Comparison of ENCODE assay signal across 13 mouse cellular contexts in genomic region chr7:84686380-84686779, GRCm38 (mm10).
"Had no signal": no experiment of that assay in that cellular context is flagged by ENCODE, and none has a peak within 500 bp of the region (broad histone marks: within the 10 kb centered on the region; RNA-seq: fewer than 3 reads in every experiment).

No protein-coding gene starts in this region.

- H3K4me3 ChIP-seq: kidney, embryonic 15.5 days; limb, embryonic 10.5 days; megakaryocyte, embryonic 14.5 days; midbrain, embryonic 12.5 days; neural tube, embryonic 13.5 days had no signal

- H3K9ac ChIP-seq: kidney, embryonic 15.5 days; lung, embryonic 14.5 days; midbrain, embryonic 12.5 days; neural tube, embryonic 13.5 days had no signal

- H3K27me3 ChIP-seq: kidney, embryonic 15.5 days; megakaryocyte, embryonic 14.5 days; midbrain, embryonic 12.5 days; neural tube, embryonic 13.5 days had no signal

- DNase-seq: kidney, adult 2 months; kidney, postnatal 14 days; lung, embryonic 14.5 days; lung, postnatal 10 days; retina, postnatal 1 day; right cerebral cortex, postnatal 4 days; thymus, postnatal 36 days had no signal

- H3K4me2 ChIP-seq: kidney, embryonic 15.5 days; lung, embryonic 14.5 days; midbrain, embryonic 12.5 days; neural tube, embryonic 13.5 days had no signal

- H3K36me3 ChIP-seq: kidney, embryonic 15.5 days; limb, embryonic 10.5 days; midbrain, embryonic 12.5 days; neural tube, embryonic 13.5 days had no signal

- H3K27ac ChIP-seq: kidney, embryonic 15.5 days; limb, embryonic 10.5 days; midbrain, embryonic 12.5 days; neural tube, embryonic 13.5 days had no signal

- ATAC-seq: midbrain, embryonic 16.5 days had no signal

- H3K9me3 ChIP-seq: kidney, embryonic 15.5 days; limb, embryonic 10.5 days; megakaryocyte, embryonic 14.5 days; midbrain, embryonic 12.5 days; neural tube, embryonic 13.5 days had no signal
